Comparison of ENCODE assay signal across 8 mouse cellular contexts in genomic region chr8:118270751-118271402, GRCm38 (mm10). TPM values are rescaled to one million over a fixed set of nuclear protein-coding genes. Genes with fewer than 3 reads are reported as not detected.
DNase-seq lines count a peak whose midpoint lies in the region; ATAC-seq lines count a peak whose summit lies in the region.

No protein-coding gene starts in this region.

- H3K27ac ChIP-seq in forebrain, embryonic 11.5 days (ENCODE audit: low read depth, low read length) = no peak overlapping the region
- H3K27ac ChIP-seq in forebrain, embryonic 10.5 days = no peak overlapping the region
- peak overlapping the region; percentile 58; the same call in 1 of the 2 replicates for H3K27ac ChIP-seq in forebrain, embryonic 14.5 days (ENCODE audit: low read depth, low read length)
- H3K27ac ChIP-seq in neural tube, embryonic 13.5 days (replicated peaks) = peak overlapping the region; percentile 69

- no peaks in the 10 kb centered on the region for H3K36me3 ChIP-seq in forebrain, embryonic 11.5 days (ENCODE audit: control insufficient read depth, insufficient read depth, low read length)
- no peaks in the 10 kb centered on the region for H3K36me3 ChIP-seq in forebrain, embryonic 10.5 days (replicated peaks)
- H3K36me3 ChIP-seq in forebrain, embryonic 14.5 days (ENCODE audit: control insufficient read depth, insufficient read depth, low read length) = no peaks in the 10 kb centered on the region
- H3K36me3 ChIP-seq in neural tube, embryonic 13.5 days = no peaks in the 10 kb centered on the region

- no peak overlapping the region for H3K4me2 ChIP-seq in forebrain, embryonic 11.5 days (ENCODE audit: low read depth, low read length, severe bottlenecking)
- peak overlapping the region; percentile 9; the same call in 1 of the 2 replicates for H3K4me2 ChIP-seq in forebrain, embryonic 14.5 days (ENCODE audit: low read length)
- no peak overlapping the region for H3K4me2 ChIP-seq in neural tube, embryonic 13.5 days

- DNase-seq in forebrain, embryonic 11.5 days (ENCODE audit: low spot score) = peak; percentile 54
- no peak for DNase-seq in forebrain, embryonic 10.5 days (ENCODE audit: extremely low spot score, low spot score)
- peak; percentile 33 for DNase-seq in lung, postnatal 10 days
- no peak for DNase-seq in lung, postnatal 36 days
- peak; percentile 84 for DNase-seq in forebrain, embryonic 14.5 days (ENCODE audit: low spot score)
- DNase-seq in spleen, postnatal 4 days (ENCODE audit: low spot score in 2 of 2) = no peak
- DNase-seq in thymus, postnatal 4 days = no peak

- no peaks in the 10 kb centered on the region for H3K27me3 ChIP-seq in forebrain, embryonic 11.5 days (ENCODE audit: control insufficient read depth, insufficient read depth, low read length)
- H3K27me3 ChIP-seq in forebrain, embryonic 10.5 days (ENCODE audit: poor library complexity, severe bottlenecking) = no peaks in the 10 kb centered on the region
- no peaks in the 10 kb centered on the region for H3K27me3 ChIP-seq in forebrain, embryonic 14.5 days (replicated peaks; ENCODE audit: control insufficient read depth, insufficient read depth, low read length)
- H3K27me3 ChIP-seq in neural tube, embryonic 13.5 days = 0 out of 2 replicates have a peak, but pooled peaks cover 4% of the 10 kb centered on the region

- no peaks in the 10 kb centered on the region for H3K4me1 ChIP-seq in forebrain, embryonic 11.5 days (replicated peaks; ENCODE audit: control insufficient read depth, insufficient read depth, low read length)
- peaks cover 13% of the 10 kb centered on the region; the same call in 1 of the 2 replicates for H3K4me1 ChIP-seq in forebrain, embryonic 10.5 days
- peaks cover 18% of the 10 kb centered on the region for H3K4me1 ChIP-seq in forebrain, embryonic 14.5 days (ENCODE audit: control insufficient read depth, insufficient read depth, low read length)
- peaks cover 33% of the 10 kb centered on the region for H3K4me1 ChIP-seq in neural tube, embryonic 13.5 days (replicated peaks)

- 72% methylated on average over 7 of the region's 7 CpGs for WGBS in forebrain, embryonic 11.5 days
- WGBS in forebrain, embryonic 10.5 days = 76% methylated on average over 7 of the region's 7 CpGs
- 24% methylated on average over 7 of the region's 7 CpGs for WGBS in forebrain, embryonic 14.5 days
- WGBS in neural tube, embryonic 13.5 days = 27% methylated on average over 7 of the region's 7 CpGs

- H3K4me3 ChIP-seq in forebrain, embryonic 11.5 days (ENCODE audit: low read depth, low read length) = no peak overlapping the region
- no peak overlapping the region for H3K4me3 ChIP-seq in forebrain, embryonic 10.5 days
- H3K4me3 ChIP-seq in forebrain, embryonic 14.5 days (ENCODE audit: low read depth, low read length) = no peak overlapping the region
- no peak overlapping the region for H3K4me3 ChIP-seq in neural tube, embryonic 13.5 days

- no peaks in the 10 kb centered on the region for H3K9me3 ChIP-seq in forebrain, embryonic 11.5 days (ENCODE audit: control insufficient read depth, low read length)
- no peaks in the 10 kb centered on the region for H3K9me3 ChIP-seq in forebrain, embryonic 10.5 days
- H3K9me3 ChIP-seq in forebrain, embryonic 14.5 days (replicated peaks; ENCODE audit: control insufficient read depth, low read length) = no peaks in the 10 kb centered on the region
- no peaks in the 10 kb centered on the region for H3K9me3 ChIP-seq in neural tube, embryonic 13.5 days

- no peak overlapping the region for H3K9ac ChIP-seq in forebrain, embryonic 11.5 days (ENCODE audit: low read length)
- H3K9ac ChIP-seq in forebrain, embryonic 14.5 days (ENCODE audit: low read length) = no peak overlapping the region
- H3K9ac ChIP-seq in neural tube, embryonic 13.5 days = no peak overlapping the region

- ATAC-seq in forebrain, embryonic 11.5 days (replicated peaks; ENCODE audit: low FRiP score) = no peak
- peak; percentile 88 for ATAC-seq in forebrain, embryonic 14.5 days
- ATAC-seq in neural tube, embryonic 13.5 days (ENCODE audit: low read depth) = peak; percentile 78

RNA-seq across cellular contexts. Expression of gene Cdh13, which starts 12.7 kb away (rescaled TPM):
- 5.6 and 7.4 TPM in 2 replicates for polyA plus RNA-seq in forebrain, embryonic 11.5 days (2014; fragmentation: Nextera tagmentation; extraction: Ambion mirVana)
- 3.3 and 3.7 TPM in 2 replicates for polyA plus RNA-seq in forebrain, embryonic 10.5 days (2016; fragmentation: Nextera tagmentation; extraction: Ambion mirVana)
- 101 and 123 TPM in 2 replicates for polyA plus RNA-seq in forebrain, embryonic 14.5 days (2014; fragmentation: Nextera tagmentation; extraction: Ambion mirVana)
- 60.9 and 69.8 TPM in 2 replicates for polyA plus RNA-seq in neural tube, embryonic 13.5 days (2015; fragmentation: Nextera tagmentation; extraction: Ambion mirVana)

Comparison
In these comparisons a context has a peak if more than half of its experiments do, and no peak if none do; other contexts are left out.
1. DNase-seq: peak in forebrain, embryonic 11.5 days (single experiment), lung, postnatal 10 days (single experiment) and forebrain, embryonic 14.5 days (single experiment); none in forebrain, embryonic 10.5 days (single experiment), lung, postnatal 36 days (single experiment), spleen, postnatal 4 days (0 of 2) and thymus, postnatal 4 days (single experiment).
2. H3K27ac ChIP-seq: peak in forebrain, embryonic 14.5 days (single experiment) and neural tube, embryonic 13.5 days (single experiment); none in forebrain, embryonic 11.5 days (single experiment) and forebrain, embryonic 10.5 days (single experiment).